8 mouse cellular contexts compared by ENCODE assay signal in the genomic region with DNA sequence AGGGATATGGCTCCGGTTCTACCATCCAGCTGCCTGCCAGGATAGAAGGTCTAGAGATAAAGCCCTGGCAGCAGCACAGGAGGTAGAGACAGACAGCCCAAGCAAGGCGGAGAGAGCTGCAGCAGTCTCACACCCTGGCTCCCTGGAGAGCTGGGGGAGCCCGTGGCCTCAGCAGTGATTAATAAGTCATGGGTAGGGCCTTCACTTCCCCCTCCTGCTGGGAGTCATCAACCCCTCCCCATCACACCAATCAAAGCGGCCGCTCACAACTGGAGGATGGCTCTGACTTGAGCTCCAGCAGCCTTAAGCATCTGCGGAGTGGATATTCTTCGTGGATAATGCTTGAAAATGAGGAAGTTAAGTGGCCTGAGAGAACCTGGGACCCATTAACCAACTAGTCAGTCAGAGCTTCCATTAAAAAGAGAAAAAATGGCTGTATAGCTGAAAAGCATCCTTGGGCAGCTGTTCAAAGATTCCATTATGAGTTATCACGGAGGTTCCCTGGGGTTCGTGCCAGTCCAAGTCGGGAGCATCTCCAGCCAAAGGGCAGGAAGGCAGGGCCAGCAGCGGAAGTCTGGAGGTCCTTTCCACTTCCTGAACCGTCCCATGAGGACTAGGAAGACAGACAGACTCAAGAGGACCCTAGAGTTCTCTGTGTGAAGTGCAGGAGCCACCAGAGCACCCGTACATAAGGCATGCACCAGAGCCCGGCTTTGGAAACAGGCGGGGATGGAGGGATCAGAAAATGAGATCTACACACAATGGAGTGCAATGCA. TPM values are rescaled to one million over a fixed set of nuclear protein-coding genes. Genes with fewer than 3 reads are reported as not detected.
A peak's percentile ranks its signal among the peaks of the same experiment; 100 is the strongest.
DNase-seq lines count a peak whose midpoint lies in the region; ATAC-seq and TF ChIP-seq lines count a peak whose summit lies in the region.

No protein-coding gene starts in this region.

- peak overlapping the region; percentile 8; the same call in 1 of the 2 replicates for H3K4me2 ChIP-seq in lung, embryonic 14.5 days
- no peak overlapping the region for H3K4me2 ChIP-seq in embryonic facial prominence, embryonic 11.5 days (ENCODE audit: low read depth, low read length)
- no peak overlapping the region; the same call in 1 of the 2 replicates for H3K4me2 ChIP-seq in limb, embryonic 15.5 days

- DNase-seq in lung, embryonic 14.5 days, result peak; percentile 59
- DNase-seq in lung, adult 18-20 months, result no peak
- DNase-seq in embryonic facial prominence, embryonic 11.5 days (ENCODE audit: low spot score), result no peak
- peak; percentile 7 to 27 for DNase-seq in urinary bladder, postnatal 36 days (ENCODE audit: low spot score in 2 of 2)
- DNase-seq in spleen, adult 18-20 months, result no peak

- no peaks in the 10 kb centered on the region for H3K27me3 ChIP-seq in lung, embryonic 14.5 days (ENCODE audit: insufficient read depth, low read length)
- no peaks in the 10 kb centered on the region for H3K27me3 ChIP-seq in embryonic facial prominence, embryonic 11.5 days (ENCODE audit: control insufficient read depth, insufficient read depth, low read length)
- no peaks in the 10 kb centered on the region for H3K27me3 ChIP-seq in limb, embryonic 15.5 days

- no peak overlapping the region for H3K9ac ChIP-seq in lung, embryonic 14.5 days
- no peak overlapping the region for H3K9ac ChIP-seq in embryonic facial prominence, embryonic 11.5 days (replicated peaks; ENCODE audit: low read length)
- H3K9ac ChIP-seq in limb, embryonic 15.5 days, result no peak overlapping the region

- peak; percentile 20; the same call in 1 of the 2 replicates for TF ChIP-seq CTCF in lung, embryonic 14.5 days (IDR thresholded peaks at IDR 0.05; ENCODE audit: low read depth)

- H3K4me1 ChIP-seq in lung, embryonic 14.5 days (ENCODE audit: insufficient read depth), result peaks cover 5% of the 10 kb centered on the region; the same call in 1 of the 2 replicates
- H3K4me1 ChIP-seq in embryonic facial prominence, embryonic 11.5 days (ENCODE audit: control insufficient read depth, insufficient read depth, low read length), result no peaks in the 10 kb centered on the region
- peaks cover 41% of the 10 kb centered on the region for H3K4me1 ChIP-seq in limb, embryonic 15.5 days

- H3K36me3 ChIP-seq in lung, embryonic 14.5 days (ENCODE audit: insufficient read depth), result no peaks in the 10 kb centered on the region
- H3K36me3 ChIP-seq in embryonic facial prominence, embryonic 11.5 days (replicated peaks; ENCODE audit: control insufficient read depth, insufficient read depth, low read depth, low read length), result no peaks in the 10 kb centered on the region
- H3K36me3 ChIP-seq in limb, embryonic 15.5 days, result no peaks in the 10 kb centered on the region

- peak; percentile 82 for ATAC-seq in lung, embryonic 14.5 days (ENCODE audit: insufficient read depth)
- peak; percentile 68; the same call in 1 of the 2 replicates for ATAC-seq in embryonic facial prominence, embryonic 11.5 days (replicated peaks; ENCODE audit: insufficient number of reproducible peaks, low FRiP score, low TSS enrichment, low read depth)
- ATAC-seq in hematopoietic stem cell, adult 5-6 weeks (replicated peaks in 1 of 2; ENCODE audit: insufficient read depth in 1 of 2, low FRiP score in 2 of 2, low TSS enrichment in 1 of 2, low read depth in 1 of 2, poor library complexity in 2 of 2, severe bottlenecking in 2 of 2), result peak; percentile 28 to 29; a peak in 2 of 4 replicates
- ATAC-seq in limb, embryonic 15.5 days (ENCODE audit: insufficient number of reproducible peaks, low FRiP score, low TSS enrichment, low read depth), result no peak
- ATAC-seq in erythroblast, adult 5-6 weeks (replicated peaks; ENCODE audit: low FRiP score, poor library complexity, severe bottlenecking), result no peak

- H3K9me3 ChIP-seq in lung, embryonic 14.5 days (ENCODE audit: low read depth, low read length), result no peaks in the 10 kb centered on the region
- no peaks in the 10 kb centered on the region for H3K9me3 ChIP-seq in embryonic facial prominence, embryonic 11.5 days (replicated peaks; ENCODE audit: control insufficient read depth, low read length)
- H3K9me3 ChIP-seq in limb, embryonic 15.5 days, result no peaks in the 10 kb centered on the region

- peak overlapping the region; percentile 43; the same call in 1 of the 2 replicates for H3K27ac ChIP-seq in lung, embryonic 14.5 days (ENCODE audit: low read depth)
- H3K27ac ChIP-seq in embryonic facial prominence, embryonic 11.5 days (replicated peaks; ENCODE audit: low read depth, low read length), result no peak overlapping the region
- peak overlapping the region; percentile 2; the same call in 1 of the 2 replicates for H3K27ac ChIP-seq in limb, embryonic 15.5 days

- 21% methylated on average over 15 of the region's 15 CpGs for WGBS in lung, embryonic 14.5 days
- WGBS in embryonic facial prominence, embryonic 11.5 days, result 47% methylated on average over 15 of the region's 15 CpGs
- WGBS in limb, embryonic 15.5 days, result 34% methylated on average over 15 of the region's 15 CpGs

- H3K4me3 ChIP-seq in lung, embryonic 14.5 days (ENCODE audit: low read depth, low read length), result no peak overlapping the region
- no peak overlapping the region for H3K4me3 ChIP-seq in embryonic facial prominence, embryonic 11.5 days (ENCODE audit: low read depth, low read length)
- H3K4me3 ChIP-seq in limb, embryonic 15.5 days, result no peak overlapping the region

RNA-seq across cellular contexts. Expression of a gene that starts 19.4 kb away (rescaled TPM):
- polyA plus RNA-seq in lung, embryonic 14.5 days (2014; fragmentation: Nextera tagmentation; extraction: Ambion mirVana), result 58.3 and 60.4 TPM in 2 replicates
- 46.2 and 47.6 TPM in 2 replicates for polyA plus RNA-seq in embryonic facial prominence, embryonic 11.5 days (2014; fragmentation: Nextera tagmentation; extraction: Ambion mirVana)
- 10.2 and 12.9 TPM in 2 replicates for total RNA-seq in hematopoietic stem cell, adult 5-6 weeks (2017)
- 55.1 and 58.3 TPM in 2 replicates for polyA plus RNA-seq in limb, embryonic 15.5 days (2015; fragmentation: Nextera tagmentation; extraction: Ambion mirVana)
- total RNA-seq in erythroblast, adult 5-6 weeks (2015; ENCODE audit: low replicate concordance), result 6.7 and 7.7 TPM in 2 replicates
- total RNA-seq in erythroblast, adult 5-6 weeks (2017; ENCODE audit: low replicate concordance), result 3.2 and 6.2 TPM in 2 replicates

Comparison
In these comparisons a context has a peak if more than half of its experiments do, and no peak if none do; other contexts are left out.
1. DNase-seq: peak in lung, embryonic 14.5 days (single experiment) and urinary bladder, postnatal 36 days (2 of 2); none in lung, adult 18-20 months (0 of 2), embryonic facial prominence, embryonic 11.5 days (single experiment) and spleen, adult 18-20 months (0 of 2).
2. ATAC-seq: peak in lung, embryonic 14.5 days (single experiment), embryonic facial prominence, embryonic 11.5 days (single experiment) and hematopoietic stem cell, adult 5-6 weeks (2 of 2); none in limb, embryonic 15.5 days (single experiment) and erythroblast, adult 5-6 weeks (single experiment).